Mouse (Mus musculus) heart, adult 9 months (tissue): Measurements from ENCODE around the gene Sbsn.
"Not testable (repeated sequence)": the region's sequence is repeated elsewhere in the genome, so short reads cannot be mapped to it uniquely, and the experiment has no call there.

ENCODE experiments used
- DNase-seq, 2 experiments: peaks; one replicate each; pipeline ENCODE4 v3.0.0; 2022; ENCODE audit warnings: low spot score in 2 of 2

Gene Sbsn

DNA sequence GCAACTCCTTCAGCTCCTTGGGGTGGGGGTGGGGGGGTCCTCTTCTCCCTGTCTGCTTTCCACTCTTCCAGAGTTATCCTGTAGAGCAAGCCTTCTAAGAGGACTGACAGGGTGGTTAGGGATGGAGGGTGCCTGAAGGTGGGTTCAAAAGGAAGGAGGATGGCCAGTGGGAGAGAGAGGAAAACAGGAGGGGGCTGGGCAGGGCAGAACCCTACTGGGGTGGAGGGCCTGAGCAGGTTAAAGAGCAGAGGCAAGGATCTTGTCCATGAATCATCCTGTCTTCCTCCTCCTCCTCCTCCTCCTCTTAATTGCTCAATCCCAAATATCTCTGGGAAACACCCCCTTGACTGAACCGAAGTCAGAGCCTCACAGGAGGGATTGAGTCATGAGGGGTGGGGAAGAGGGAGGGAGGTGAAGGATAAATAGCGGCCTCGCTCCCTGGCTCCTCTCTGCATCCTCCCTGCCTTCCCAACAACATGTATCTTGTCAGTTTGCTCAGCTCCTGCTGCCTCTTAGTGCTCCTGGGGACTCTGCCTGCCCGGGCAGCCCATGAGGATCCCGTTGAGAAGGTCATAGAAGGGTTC, at the start of gene Sbsn:
TSS of gene Sbsn (plus strand) at position 386 of the 584 bp plus-strand sequence.
- no peak for DNase-seq

DNA sequence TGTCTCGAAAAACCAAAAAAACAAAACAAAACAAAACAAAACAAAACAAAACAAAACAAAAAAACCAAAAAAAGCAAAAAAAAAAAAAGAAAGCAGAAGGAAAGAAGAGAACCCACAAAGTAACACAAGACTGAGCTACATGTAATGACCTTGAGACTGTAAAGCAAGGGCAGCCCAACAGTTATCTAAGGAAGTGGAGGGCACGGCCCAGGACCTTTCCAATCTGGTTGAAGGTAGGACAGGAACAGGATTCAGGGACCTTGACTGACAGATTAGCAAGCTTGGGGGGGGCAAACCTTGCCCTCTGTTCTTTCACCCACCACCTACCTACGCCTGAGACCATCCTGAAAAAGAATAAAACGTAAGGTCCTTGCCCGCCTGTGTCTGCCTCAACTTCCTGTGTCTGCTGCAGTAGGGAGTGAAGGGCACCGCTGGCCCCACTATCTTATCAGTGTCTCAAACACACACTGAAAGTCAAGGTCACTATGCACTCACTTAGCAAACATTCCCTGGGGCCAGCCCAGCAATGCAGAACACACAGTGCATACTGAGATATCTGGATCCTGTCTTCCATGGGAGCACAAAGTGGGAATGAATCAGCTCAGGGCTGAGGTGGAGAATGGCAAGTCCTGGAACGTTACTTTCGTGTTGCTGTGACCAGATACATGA, 44.9 kb upstream of the Sbsn start:
- peak in 1 of 2 experiments; percentile 33 for DNase-seq

DNA sequence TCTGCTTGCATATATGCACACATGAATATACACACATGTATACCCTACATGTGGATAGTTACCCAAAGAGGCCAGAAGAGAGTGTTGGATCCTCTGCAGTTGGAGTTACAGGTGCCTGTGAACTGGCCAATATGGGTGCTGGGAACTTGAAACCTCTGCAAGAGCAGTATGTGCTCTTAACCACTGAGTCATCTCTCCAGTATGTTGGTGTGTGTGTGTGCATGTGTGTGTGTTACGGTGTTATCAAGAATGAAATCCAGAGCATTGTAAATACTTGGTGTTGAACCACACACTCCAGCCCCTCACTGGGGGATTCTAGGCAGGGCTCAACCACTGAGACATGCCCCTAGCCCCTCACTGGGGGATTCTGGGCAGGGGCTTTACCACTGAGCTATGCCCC, 43.8 kb upstream of the Sbsn start:
- no peak for DNase-seq

DNA sequence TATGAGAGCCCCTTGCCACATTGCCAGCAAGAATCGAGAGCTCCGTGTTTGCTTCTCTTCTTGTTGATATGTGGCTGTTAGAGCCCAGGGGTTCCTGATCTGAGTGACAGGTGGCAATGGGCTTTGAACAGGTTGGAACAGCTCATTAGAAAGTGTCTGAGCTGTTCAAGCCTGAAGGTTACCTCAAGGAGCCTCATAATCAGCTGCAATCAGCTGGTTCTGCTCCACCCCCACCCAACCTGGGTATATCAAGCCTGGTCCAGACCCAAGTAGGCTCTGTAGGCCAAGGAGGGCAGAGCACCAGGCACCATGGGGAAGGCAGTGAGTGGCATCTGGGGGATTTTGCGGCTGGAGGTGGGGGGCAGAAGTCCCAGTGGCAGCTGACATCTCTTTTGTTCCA, 39.3 kb upstream of the Sbsn start, which contains the start of gene Atp4a:
TSS of gene Atp4a (plus strand) at position 268 of the 400 bp plus-strand sequence.
- DNase-seq: no peak

DNA sequence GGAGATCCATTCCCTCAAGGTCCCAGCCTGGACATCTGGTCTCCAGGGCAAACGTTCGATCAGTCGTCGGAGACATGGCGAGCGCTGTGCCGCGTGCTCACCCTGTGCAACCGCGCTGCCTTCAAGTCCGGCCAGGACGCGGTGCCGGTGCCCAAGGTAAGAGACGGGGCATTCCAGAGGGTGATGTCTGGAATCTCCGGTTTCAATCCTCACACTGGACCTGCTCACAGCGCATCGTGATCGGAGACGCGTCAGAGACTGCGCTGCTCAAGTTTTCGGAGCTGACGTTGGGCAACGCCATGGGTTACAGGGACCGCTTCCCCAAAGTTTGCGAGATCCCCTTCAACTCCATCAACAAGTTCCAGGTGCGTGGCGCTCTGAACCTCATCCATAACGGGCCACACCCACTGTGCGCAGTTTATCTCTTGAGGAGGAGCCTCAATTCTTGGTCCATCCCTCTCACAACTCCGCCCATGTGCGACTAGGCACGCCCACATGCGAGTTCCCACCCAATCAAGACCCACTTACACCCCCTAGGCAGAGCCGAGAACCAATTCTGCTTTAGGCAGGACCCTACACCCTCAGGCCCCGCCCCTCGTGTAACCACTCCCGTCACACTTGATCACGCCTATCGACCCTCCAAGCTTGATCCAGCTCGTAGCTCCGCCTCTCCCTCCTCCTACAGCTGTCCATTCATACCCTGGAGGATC, 34.1 kb upstream of the Sbsn start:
- peak; percentile 29 to 40 for DNase-seq

DNA sequence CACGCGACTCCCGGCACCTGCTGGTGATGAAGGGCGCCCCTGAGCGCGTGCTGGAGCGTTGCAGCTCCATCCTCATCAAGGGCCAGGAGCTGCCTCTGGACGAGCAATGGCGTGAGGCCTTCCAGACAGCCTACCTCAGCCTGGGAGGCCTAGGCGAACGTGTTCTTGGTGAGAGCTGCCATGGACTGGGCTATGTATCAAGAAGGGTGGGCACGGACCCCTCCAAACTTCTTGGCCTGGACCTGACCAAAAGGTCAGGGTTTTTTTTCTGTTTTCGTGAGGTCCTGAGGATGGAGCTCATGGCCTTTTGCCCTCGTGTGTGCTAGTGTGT, 33.6 kb upstream of the Sbsn start:
- DNase-seq: no peak

DNA sequence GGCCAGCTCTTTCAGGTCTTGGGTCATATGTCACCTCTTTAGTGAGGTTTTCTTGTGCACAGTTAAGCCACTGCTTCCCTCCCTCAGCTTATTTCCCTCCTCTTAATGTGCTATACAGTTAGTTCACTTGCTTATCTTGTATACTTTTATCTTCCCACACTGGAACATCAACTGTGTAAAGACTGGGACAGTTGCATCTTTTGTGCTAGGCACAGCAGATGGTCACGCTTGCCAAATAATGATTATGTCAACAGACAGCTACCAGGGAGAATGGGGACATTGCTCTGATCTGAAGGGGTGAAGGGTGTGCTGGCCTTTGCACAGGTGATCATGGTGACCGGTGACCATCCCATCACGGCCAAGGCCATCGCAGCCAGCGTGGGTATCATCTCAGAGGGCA, 31.6 kb upstream of the Sbsn start:
- no peak for DNase-seq

DNA sequence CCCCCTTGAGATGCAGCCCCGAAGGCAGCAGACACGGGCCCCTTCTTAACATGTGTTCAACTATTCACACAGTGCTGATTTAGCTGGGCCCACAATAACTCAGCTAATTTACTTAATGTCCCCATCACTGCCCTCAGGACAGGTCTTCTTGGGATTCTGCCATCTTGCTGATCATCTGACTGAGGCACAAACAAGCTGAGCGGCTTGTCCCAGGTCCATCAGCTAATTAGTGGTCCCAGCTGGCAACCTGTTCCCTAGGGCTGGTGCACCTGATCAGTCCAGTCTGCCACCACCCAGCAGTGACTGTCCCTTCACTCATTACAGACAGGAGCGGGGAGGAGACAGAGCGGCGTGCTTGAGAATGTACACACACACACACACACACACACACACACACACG, 30.0 kb upstream of the Sbsn start:
- no peak for DNase-seq

DNA sequence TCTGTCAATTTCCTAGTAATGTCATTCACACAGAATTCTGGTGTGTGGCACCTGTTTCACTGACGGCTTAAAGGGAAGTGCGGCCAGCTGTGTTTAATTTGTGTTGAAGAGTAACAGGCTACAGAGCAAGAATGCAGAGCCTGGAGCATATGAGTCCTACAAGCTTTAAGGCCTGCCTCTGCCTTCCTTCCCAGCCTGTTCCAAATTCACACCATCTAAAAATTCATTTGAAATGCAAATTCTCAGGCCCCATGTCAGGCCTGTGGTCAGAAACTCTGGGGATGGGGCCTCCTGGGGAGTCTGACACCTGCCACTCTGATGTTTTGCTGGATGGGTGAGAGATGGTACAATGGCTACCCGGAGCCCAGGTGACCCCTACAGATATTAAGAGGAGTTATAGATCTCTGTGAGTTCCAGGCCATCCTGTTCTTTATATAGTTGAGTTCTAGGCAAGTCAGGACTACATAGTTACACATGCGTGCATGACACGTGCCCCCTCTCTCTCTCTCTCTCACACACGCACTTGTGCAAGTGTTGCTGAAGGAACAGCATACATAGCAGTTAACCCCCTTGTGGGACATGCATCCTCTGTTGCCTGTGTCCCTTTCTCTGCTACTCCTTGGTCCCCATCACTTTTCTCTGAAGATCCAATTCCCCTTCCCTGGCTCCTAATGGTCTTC, 27.9 kb upstream of the Sbsn start:
- DNase-seq: no peak

DNA sequence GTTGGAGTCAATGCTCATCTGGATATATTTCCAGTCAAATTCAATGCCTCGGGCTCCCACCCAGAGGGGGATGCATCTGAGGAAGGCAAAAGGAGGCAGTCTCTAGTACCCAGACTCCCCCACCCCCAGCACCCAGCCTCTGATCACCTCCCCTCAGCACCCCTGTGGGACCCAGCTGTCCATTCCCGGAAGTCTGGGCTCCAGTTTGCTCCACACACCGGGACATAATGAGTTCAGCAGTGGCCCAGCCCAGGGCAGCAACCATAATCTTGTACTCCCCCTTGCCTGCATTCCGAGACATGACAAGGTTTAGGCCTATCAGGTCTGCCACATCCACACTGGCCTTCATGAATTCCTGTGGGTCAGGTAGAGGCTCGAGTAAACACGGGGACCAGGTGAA, 23.1 kb upstream of the Sbsn start:
- no peak for DNase-seq

DNA sequence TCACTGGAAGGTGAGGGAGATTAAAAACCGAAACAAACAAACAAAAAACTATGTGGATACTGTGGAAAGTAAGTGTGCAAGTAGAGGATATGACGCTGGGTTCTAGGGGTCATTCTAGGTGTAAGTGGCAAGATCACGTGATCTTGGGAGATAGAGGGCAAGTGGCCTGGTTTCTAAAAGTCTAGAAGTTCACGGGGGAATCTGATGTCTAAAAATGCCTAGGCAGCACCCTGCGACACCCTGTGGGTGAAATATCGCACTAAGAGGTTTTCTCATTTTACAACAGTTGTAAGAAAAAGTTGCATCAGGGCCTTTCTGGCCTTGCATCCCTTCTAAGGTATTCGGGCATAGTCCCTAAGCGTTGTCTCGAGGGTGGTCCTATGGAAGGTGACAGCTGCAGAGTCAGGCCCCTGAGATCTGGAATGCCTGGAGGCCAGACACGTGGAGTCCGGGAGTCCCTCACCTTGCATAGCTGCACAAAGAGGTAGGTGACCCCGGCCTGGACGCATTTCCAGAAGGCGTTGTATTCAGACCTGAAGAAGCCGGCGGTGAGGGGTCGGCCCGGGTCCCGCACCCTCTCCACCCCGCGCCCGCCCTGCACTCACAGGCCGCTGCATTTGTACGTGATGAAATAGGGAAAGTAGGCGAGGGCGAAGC, 22.4 kb upstream of the Sbsn start:
- no peak for DNase-seq

DNA sequence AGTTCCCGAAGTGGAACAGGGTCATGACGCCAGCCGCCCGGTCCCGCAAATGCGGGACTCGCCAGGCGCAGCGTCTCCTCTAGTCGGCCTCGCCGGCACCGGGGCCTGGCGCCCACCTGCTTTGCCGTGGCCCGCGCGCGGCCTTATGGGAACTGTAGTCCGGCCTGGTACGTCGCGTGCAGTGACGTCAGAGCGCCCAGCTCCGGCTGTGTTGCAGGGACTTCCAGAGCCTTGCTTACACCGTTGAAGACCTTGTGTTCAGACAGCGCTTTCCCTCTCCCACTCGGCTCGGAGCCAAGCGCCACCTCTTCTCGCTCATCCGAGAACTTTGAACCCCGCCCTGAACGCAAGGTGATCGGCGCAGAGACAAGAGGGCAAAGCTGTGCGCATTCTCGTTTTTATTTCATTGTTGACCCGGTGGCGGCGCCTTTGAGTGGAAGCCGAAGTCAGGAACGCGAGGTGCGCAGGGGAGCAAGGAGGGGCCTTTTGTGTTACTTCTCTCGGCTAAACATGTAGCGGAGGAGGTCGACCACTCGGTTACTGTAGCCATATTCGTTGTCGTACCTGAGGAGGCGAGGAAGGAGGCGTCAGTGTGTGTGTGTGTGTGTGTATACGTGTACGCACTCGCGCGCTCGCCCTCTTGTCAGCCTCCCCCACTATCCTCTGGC, 21.7 kb upstream of the Sbsn start, which contains the start of gene Tmem147:
TSS of gene Tmem147 (minus strand) at position 145 of the 668 bp plus-strand sequence.
- DNase-seq: peak; percentile 93 to 96

DNA sequence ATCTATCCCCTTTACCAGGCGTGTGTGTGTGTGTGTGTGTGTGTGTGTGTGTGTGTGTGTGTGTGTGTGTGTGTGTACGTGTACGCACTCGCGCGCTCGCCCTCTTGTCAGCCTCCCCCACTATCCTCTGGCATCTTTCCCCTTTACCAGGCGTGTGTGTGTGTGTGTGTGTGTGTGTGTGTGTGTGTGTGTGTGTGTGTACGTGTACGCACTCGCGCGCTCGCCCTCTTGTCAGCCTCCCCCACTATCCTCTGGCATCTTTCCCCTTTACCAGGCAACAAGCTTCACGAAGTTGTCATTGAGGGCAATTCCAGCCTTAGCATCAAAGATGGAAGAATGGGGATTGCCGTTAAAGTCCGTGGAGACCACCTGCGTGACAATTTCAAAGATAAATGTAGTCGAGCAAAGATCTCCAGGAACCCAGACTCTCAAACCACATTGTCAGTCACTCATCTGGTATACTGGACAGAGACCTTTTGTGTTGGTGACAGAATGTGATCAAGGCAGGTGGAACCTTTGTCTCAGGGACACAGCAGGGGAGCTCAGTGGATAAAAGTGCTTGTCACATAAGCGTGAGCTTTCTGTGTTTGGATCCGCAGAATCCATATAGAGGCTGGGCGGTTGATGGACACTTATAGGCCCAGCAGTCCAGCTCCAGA, 21.1 kb upstream of the Sbsn start:
- DNase-seq: not testable (repeated sequence)

DNA sequence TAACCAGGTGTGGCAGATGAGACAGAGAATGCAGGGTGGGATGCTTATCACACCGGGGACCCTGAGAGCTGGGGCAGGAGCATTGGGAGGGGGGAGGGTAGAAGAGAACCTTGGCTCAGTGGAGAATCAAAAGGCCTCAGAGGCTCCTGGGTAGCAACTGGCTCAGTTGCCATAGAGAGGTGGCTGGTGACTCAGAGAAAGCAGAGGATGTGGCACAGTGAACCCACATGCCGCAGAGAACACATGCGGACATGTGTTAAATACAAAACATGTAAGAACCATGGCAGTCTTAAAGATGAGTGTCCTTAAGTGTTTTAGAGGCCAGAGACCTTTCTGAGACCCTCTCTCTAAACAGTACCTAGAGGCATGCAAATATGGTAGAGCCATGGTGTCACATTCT, 15.1 kb upstream of the Sbsn start:
- DNase-seq: no peak

DNA sequence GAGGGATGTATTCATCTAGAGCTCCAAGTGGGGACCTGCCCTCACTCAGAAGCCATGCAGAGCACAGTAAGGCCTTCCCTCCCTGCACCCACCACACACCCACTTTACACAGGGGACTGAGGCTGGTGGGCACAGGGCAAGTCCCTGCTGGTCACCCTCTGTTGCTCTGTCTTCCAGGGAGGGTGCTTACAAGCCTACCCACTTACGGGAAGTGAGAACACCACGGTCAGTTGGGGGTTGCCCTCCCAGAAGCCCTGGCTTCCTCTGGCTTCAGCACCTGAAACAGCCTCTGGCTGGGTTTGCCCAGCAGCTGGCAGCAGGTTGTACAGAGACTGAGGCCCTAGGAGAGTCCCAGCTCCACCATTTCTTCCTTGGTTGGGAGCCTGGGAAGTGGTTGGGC, 8.7 kb upstream of the Sbsn start:
- not testable (repeated sequence) for DNase-seq

DNA sequence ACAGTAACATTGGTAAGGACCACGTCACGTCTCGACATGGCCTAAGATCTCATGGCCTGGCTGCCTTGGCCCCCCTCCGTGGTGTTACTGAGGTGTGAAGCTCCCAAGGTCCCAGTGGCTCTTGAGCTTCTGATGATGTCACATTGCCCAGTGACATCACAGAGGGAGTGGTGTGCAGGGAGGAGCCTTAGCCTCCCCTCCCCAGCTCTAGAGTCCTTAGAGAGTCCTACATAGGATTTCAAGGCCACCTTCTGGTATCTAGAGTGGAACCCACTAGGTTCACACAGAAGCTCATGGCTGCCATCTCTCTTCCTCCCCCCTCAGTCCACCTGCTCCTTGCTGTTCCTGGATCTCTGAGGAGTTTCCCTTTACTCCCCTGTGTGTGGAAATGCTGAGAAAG, 7.7 kb upstream of the Sbsn start, which contains the start of gene Gapdhs:
TSS of gene Gapdhs (minus strand) at position 65 of the 400 bp plus-strand sequence.
- not testable (repeated sequence) for DNase-seq

DNA sequence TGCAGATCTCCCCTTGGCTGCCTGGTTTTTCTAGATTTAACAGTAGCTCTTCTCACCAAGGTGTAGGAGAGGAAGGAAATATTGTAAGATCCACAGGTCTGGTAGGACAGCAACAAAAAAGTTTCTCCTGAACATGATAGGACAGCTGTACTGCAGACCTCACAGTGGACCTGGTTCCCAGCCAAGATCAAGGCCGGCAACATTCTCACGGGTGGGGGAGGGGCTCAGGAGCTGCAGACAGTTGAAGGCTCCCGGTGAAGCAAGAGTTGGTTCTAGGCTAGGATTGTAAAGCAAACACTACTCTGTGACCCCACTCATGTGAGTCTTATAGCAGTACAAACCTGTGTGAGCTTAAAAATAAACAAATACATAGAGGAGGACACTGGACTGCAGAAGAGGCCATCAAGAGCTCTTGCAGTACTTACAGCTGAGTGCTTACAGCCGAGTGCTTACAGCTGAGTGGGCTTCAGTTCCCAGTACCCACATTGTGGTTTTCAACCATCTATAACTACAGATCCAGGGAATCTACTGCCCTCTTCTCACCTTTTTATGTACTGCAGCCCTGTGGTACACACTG, 7.2 kb upstream of the Sbsn start:
- DNase-seq: no peak

DNA sequence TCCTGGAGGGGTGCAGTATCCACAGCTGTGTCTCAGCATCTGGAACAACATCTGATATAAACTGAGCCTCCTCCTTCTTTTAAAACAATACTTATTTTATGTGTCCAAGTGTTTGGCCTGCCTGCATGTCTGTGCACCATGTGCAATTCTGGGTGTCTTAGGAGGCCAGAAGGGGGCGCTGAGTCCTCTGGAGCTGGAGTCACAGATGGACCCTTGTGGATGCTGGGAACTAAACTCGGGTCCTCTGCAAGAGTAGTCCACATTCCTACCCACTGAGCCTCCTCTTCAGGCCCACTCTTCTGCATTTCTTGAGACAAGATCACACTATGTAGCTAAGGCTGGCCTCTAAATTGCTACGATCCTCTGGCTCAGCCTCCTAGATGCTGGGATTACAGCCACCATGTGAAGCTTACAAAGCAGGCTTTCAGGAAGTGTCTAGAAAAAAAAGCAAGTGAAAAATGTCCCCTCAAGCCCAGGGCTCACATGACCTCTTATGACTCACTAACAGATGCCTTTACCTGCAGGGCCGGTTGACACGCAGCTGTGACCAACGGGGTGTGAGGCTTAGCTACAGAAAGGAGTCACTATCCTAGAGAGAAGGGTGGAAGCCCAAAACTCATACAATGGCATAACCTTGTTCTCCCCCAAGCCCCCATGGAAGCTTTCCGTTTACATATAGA, 3.6 kb upstream of the Sbsn start:
- DNase-seq: no peak

DNA sequence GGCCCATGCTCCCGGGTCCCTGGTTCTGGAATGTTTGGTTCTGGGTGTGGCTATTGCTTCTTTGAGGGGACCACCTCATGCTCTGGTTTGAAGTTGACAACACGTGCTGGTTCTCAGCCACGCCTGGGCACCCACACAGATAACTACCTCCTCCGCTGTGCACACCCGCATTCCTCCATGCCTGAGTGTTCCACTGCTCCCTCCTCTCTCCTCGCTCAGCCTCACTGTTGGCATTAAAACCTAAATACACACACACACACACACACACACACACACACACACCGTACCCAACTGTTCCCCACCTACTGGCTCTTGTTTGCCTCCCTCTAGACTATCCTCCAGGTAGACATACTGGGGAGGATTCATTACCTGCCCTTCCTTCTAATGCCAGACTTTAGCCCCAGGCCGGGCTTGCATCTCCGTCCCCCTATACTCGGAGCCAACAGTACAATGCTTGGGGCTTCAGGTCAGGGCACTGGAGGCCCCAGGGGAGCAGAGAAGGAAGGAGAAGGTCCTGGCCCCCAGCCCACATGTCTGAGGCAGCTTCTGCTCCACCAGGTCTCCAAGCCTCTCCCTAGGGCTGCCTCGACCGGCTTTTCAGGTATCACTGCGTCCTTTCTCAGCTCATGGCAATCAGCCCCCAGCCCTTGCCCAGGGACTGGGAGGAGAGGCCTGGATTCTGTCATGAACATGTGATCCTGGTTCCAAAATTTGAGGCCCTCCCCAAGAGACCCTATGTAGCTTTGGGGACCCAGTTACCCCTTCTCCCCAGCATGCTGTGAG, 1.3 kb upstream of the Sbsn start:
- DNase-seq: no peak
